16 mouse cellular contexts compared by ENCODE assay signal in genomic region chr8:47284329-47285326, GRCm38 (mm10).
DNase-seq lines count a peak whose midpoint lies in the region; ATAC-seq lines count a peak whose summit lies in the region.
"Had no signal": no experiment of that assay in that cellular context is flagged by ENCODE, and none has a peak within 500 bp of the region (broad histone marks: within the 10 kb centered on the region; RNA-seq: fewer than 3 reads in every experiment).

No protein-coding gene starts in this region.

- H3K9me3 ChIP-seq in hindbrain, embryonic 11.5 days (ENCODE audit: control insufficient read depth, low read length): no peaks in the 10 kb centered on the region
- no peaks in the 10 kb centered on the region for H3K9me3 ChIP-seq in midbrain, embryonic 12.5 days
- H3K9me3 ChIP-seq: heart, embryonic 15.5 days; lung, embryonic 15.5 days had no signal

- peak; percentile 44 for ATAC-seq in hindbrain, embryonic 11.5 days (ENCODE audit: low FRiP score)
- 0 out of 2 replicates have a peak, but pooled peaks have one; percentile 20 for ATAC-seq in midbrain, embryonic 12.5 days (ENCODE audit: low FRiP score, low read depth)
- ATAC-seq: intestine, postnatal 0 days had no signal

- peak overlapping the region; percentile 84 for H3K27ac ChIP-seq in hindbrain, embryonic 11.5 days (ENCODE audit: low read depth, low read length)
- H3K27ac ChIP-seq in midbrain, embryonic 12.5 days (replicated peaks): peak overlapping the region; percentile 84
- H3K27ac ChIP-seq: gastrocnemius, adult 2 months; heart, embryonic 15.5 days; lung, embryonic 15.5 days had no signal

- H3K4me2 ChIP-seq in hindbrain, embryonic 11.5 days (replicated peaks; ENCODE audit: low read depth, low read length): peak overlapping the region; percentile 47
- peak overlapping the region; percentile 90 for H3K4me2 ChIP-seq in midbrain, embryonic 12.5 days (replicated peaks)
- H3K4me2 ChIP-seq: heart, embryonic 15.5 days; lung, embryonic 15.5 days had no signal

- peaks cover 9% of the 10 kb centered on the region; the same call in 1 of the 2 replicates for H3K4me1 ChIP-seq in hindbrain, embryonic 11.5 days (replicated peaks; ENCODE audit: control insufficient read depth, insufficient read depth, low read length)
- peaks cover 64% of the 10 kb centered on the region for H3K4me1 ChIP-seq in midbrain, embryonic 12.5 days

- WGBS in hindbrain, embryonic 11.5 days: 33% methylated on average over 21 of the region's 21 CpGs
- WGBS in midbrain, embryonic 12.5 days: 33% methylated on average over 21 of the region's 21 CpGs

- peak overlapping the region; percentile 82 for H3K4me3 ChIP-seq in hindbrain, embryonic 11.5 days (ENCODE audit: low read depth, low read length)
- peak overlapping the region; percentile 98 for H3K4me3 ChIP-seq in midbrain, embryonic 12.5 days
- H3K4me3 ChIP-seq: gastrocnemius, adult 2 months; heart, embryonic 15.5 days; lung, embryonic 15.5 days had no signal

- no peaks in the 10 kb centered on the region for H3K27me3 ChIP-seq in hindbrain, embryonic 11.5 days (ENCODE audit: control insufficient read depth, insufficient read depth, low read length)
- no peaks in the 10 kb centered on the region for H3K27me3 ChIP-seq in midbrain, embryonic 12.5 days
- H3K27me3 ChIP-seq: heart, embryonic 15.5 days; lung, embryonic 15.5 days had no signal

- H3K9ac ChIP-seq in hindbrain, embryonic 11.5 days (ENCODE audit: low read depth, low read length): peak overlapping the region; percentile 51
- H3K9ac ChIP-seq in midbrain, embryonic 12.5 days (replicated peaks): peak overlapping the region; percentile 51; the same call in 1 of the 2 replicates
- H3K9ac ChIP-seq: heart, embryonic 15.5 days; lung, embryonic 15.5 days had no signal

- peak; percentile 13 for DNase-seq in cerebellum, adult 9-10 months
- no peak for DNase-seq in cerebellum, postnatal 25 days
- peak; percentile 74 for DNase-seq in hindbrain, embryonic 11.5 days (ENCODE audit: low spot score)
- peak; percentile 39 for DNase-seq in yolk sac, embryonic 10.5 days (ENCODE audit: low spot score)
- no peak for DNase-seq in lung, postnatal 25 days (ENCODE audit: low spot score)
- no peak for DNase-seq in lung, postnatal 10 days
- DNase-seq in heart, adult 8-10 months (ENCODE audit: low spot score): no peak
- DNase-seq: adrenal gland, adult 8-10 months; cerebellum, adult 11 months; gastrocnemius, adult 2 months; right cerebral cortex, postnatal 14 days had no signal

- no peaks in the 10 kb centered on the region for H3K36me3 ChIP-seq in hindbrain, embryonic 11.5 days (ENCODE audit: control insufficient read depth, insufficient read depth, low read length)
- H3K36me3 ChIP-seq in midbrain, embryonic 12.5 days: 0 out of 2 replicates have a peak, but pooled peaks cover 3% of the 10 kb centered on the region
- H3K36me3 ChIP-seq: G1E; heart, embryonic 15.5 days; lung, embryonic 15.5 days had no signal

Comparison
In these comparisons a context has a peak if more than half of its experiments do, and no peak if none do; other contexts are left out.
1. DNase-seq: peak in cerebellum, adult 9-10 months (single experiment), hindbrain, embryonic 11.5 days (single experiment) and yolk sac, embryonic 10.5 days (single experiment); none in cerebellum, postnatal 25 days (0 of 2), lung, postnatal 25 days (single experiment), lung, postnatal 10 days (single experiment) and heart, adult 8-10 months (single experiment).